Mouse (Mus musculus): ENCODE results near the gene Dynlt1c. TPM values are rescaled to one million over a fixed set of nuclear protein-coding genes. Genes with fewer than 3 reads are reported as not detected.
A peak's percentile ranks its signal among the peaks of the same experiment; 100 is the strongest.
"Not testable (repeated sequence)": the region's sequence is repeated elsewhere in the genome, so short reads cannot be mapped to it uniquely, and the experiment has no call there.

The Dynlt1c gene
- total and polyA plus RNA-seq, 2 experiments from 2014 or later = 14.2 to 16.4 TPM

- Histone ChIP-seq H3K4me2 (ENCODE audit: low read depth, low read length, poor library complexity, severe bottlenecking) (peak within 1 kb of the TSS; percentile 39; the same call in 1 of the 2 replicates), H3K4me3 (ENCODE audit: low read depth, low read length) (peak within 1 kb of the TSS; percentile 37), H3K27ac (ENCODE audit: low read depth, low read length) (peak within 1 kb of the TSS; percentile 78), H3K9ac (replicated peaks; ENCODE audit: low read length, poor library complexity, severe bottlenecking) (peak within 1 kb of the TSS; percentile 44; the same call in 1 of the 2 replicates)
- H3K27me3 ChIP-seq (ENCODE audit: insufficient read depth, low read length); H3K36me3 ChIP-seq (ENCODE audit: insufficient read depth, low read length); H3K9me3 ChIP-seq (ENCODE audit: low read length); H3K4me1 ChIP-seq (ENCODE audit: insufficient read depth, low read length): not testable (repeated sequence)
- peak; percentile 4; the same call in 1 of the 2 replicates for TF ChIP-seq CTCF (IDR thresholded peaks at IDR 0.05)
- DNase-seq (ENCODE audit: low spot score) = peak; percentile 6
- WGBS = 3% methylated on average over 18 of the region's 33 CpGs
- peak; percentile 92 for ATAC-seq (ENCODE audit: low FRiP score)
These were observed 54.3 kb downstream of the Dynlt1c start, which contains the start of gene Dynlt1f for GRCm38 (mm10) chr17:6655567-6656281. Dynlt1f (minus strand) TSS chr17:6655900.

- WGBS = 89% methylated on average over 1 of the region's 3 CpGs
- ATAC-seq (ENCODE audit: low FRiP score); H3K36me3 ChIP-seq (ENCODE audit: insufficient read depth, low read length); H3K4me1 ChIP-seq (ENCODE audit: insufficient read depth, low read length); H3K27me3 ChIP-seq (ENCODE audit: insufficient read depth, low read length); H3K9ac ChIP-seq (replicated peaks; ENCODE audit: low read length, poor library complexity, severe bottlenecking); H3K27ac ChIP-seq (ENCODE audit: low read depth, low read length); H3K4me2 ChIP-seq (ENCODE audit: low read depth, low read length, poor library complexity, severe bottlenecking); DNase-seq (ENCODE audit: low spot score); H3K9me3 ChIP-seq (ENCODE audit: low read length); H3K4me3 ChIP-seq (ENCODE audit: low read depth, low read length): not testable (repeated sequence)
These were observed 55.0 kb downstream of the Dynlt1c start for GRCm38 (mm10) chr17:6656471-6656870.

- not testable (repeated sequence) for H3K36me3 ChIP-seq (ENCODE audit: insufficient read depth, low read length); H3K27ac ChIP-seq (ENCODE audit: low read depth, low read length); H3K9me3 ChIP-seq (ENCODE audit: low read length); H3K27me3 ChIP-seq (ENCODE audit: insufficient read depth, low read length); H3K4me2 ChIP-seq (ENCODE audit: low read depth, low read length, poor library complexity, severe bottlenecking); H3K4me1 ChIP-seq (ENCODE audit: insufficient read depth, low read length); H3K4me3 ChIP-seq (ENCODE audit: low read depth, low read length); DNase-seq (ENCODE audit: low spot score); ATAC-seq (ENCODE audit: low FRiP score); H3K9ac ChIP-seq (replicated peaks; ENCODE audit: low read length, poor library complexity, severe bottlenecking)
- 86% methylated on average over 3 of the region's 7 CpGs for WGBS
These were observed 57.3 kb downstream of the Dynlt1c start, which contains the start of gene Sytl3 for GRCm38 (mm10) chr17:6658801-6659200. Sytl3 (plus strand) TSS chr17:6659093.

Other genes with a start within 250 kb of the Dynlt1c start
- gene Dynlt1b, start 171.6 kb upstream of the Dynlt1c start, total RNA-seq (2014; rRNA removed) = 443 and 625 TPM in 2 replicates
- 1,251 and 1,314 TPM in 2 replicates for gene Dynlt1b, start 171.6 kb upstream of the Dynlt1c start, polyA plus RNA-seq (2015; fragmentation: Nextera tagmentation; extraction: Ambion mirVana)
- 139 and 140 TPM in 2 replicates for gene Dynlt1f, start 54.2 kb downstream of the Dynlt1c start, total RNA-seq (2014; rRNA removed)
- gene Dynlt1f, start 54.2 kb downstream of the Dynlt1c start, polyA plus RNA-seq (2015; fragmentation: Nextera tagmentation; extraction: Ambion mirVana) = 274 and 277 TPM in 2 replicates
- 0.33 TPM in 1 of 2 replicates, not detected in the other for gene Sytl3, start 57.4 kb downstream of the Dynlt1c start, total RNA-seq (2014; rRNA removed)
- 0.49 and 0.65 TPM in 2 replicates for gene Sytl3, start 57.4 kb downstream of the Dynlt1c start, polyA plus RNA-seq (2015; fragmentation: Nextera tagmentation; extraction: Ambion mirVana)
- 19.5 and 33.8 TPM in 2 replicates for gene Ezr, start 181.1 kb downstream of the Dynlt1c start, total RNA-seq (2014; rRNA removed)
- gene Ezr, start 181.1 kb downstream of the Dynlt1c start, polyA plus RNA-seq (2015; fragmentation: Nextera tagmentation; extraction: Ambion mirVana) = 27.3 and 28.5 TPM in 2 replicates

Measured in midbrain, postnatal 0 days (tissue).